Mouse (Mus musculus): ENCODE measurements around the gene Plekha1. TPM values are rescaled to one million over a fixed set of nuclear protein-coding genes. Genes with fewer than 3 reads are reported as not detected.

The Plekha1 gene
- 10 to 100 TPM; 95.9 to 98.5 TPM for total RNA-seq (2021)
- long read RNA-seq, experiment 1, transcript Plekha1-203 (13 exons, 3,777 nt): minor isoform, 7 of 107 reads
- long read RNA-seq, experiment 1, transcript Plekha1-202 (13 exons, 2,301 nt): major isoform, 33 of 107 reads
- long read RNA-seq, experiment 1, partial matches to known transcripts: 2 of 107 reads
- long read RNA-seq, experiment 1, other reads (novel, unspliced or antisense): 62 of 107 reads
- long read RNA-seq, experiment 2, transcript Plekha1-203 (13 exons, 3,777 nt): minor isoform, 6 of 92 reads
- long read RNA-seq, experiment 2, transcript Plekha1-202 (13 exons, 2,301 nt): major isoform, 23 of 92 reads
- long read RNA-seq, experiment 2, partial matches to known transcripts: 16 of 92 reads
- long read RNA-seq, experiment 2, other reads (novel, unspliced or antisense): 44 of 92 reads

DNA sequence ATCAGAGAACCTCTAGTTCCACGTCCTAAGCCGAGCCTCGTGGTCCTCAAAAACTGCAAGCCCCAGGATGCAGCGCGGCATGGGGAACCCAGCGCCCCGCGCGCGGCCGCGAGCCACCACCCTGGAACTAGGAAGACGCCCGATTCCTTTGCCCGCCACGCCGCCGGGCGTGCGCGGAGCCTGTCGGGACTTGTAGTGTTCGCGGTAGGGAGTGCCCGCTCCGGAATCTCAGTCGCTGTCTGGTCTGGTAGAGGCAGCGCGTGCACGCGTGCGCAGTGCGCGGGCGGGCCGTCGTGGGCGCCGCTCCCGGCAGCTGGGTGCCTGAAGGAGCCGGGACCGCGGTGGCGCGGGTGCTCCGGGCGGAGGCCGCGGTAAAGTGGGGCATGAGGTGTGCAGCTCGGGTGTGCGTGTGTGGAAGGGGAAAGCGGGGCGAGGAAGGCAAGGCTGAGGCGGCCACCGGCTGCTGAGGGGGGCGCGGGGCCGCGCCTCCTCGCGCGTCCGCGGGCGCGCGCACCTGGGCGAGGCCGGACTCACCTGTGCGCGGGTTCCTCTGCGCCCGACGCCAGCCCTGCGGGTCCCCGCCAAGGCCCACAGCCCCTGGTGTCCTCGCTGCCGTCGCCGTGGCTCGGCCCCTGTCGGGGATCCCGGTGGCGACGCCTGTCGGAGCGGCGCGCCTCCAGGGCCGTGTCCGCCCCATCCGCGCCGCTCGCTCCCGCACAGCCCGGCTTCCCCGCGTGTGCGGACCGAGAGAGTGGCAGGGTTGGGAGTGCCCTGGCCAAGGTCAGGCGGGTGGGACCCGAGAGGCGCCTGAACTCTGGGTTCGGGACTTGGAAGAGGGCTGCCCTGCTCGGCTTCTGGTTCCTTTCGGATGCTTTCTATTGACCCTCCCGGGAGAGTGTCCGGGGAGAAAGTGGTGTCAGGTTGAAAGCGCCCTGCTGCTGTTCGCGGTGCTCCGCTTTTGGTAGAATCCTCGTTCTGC lies at the start of gene Plekha1:
TSS of gene Plekha1 (plus strand) at position 144 of the 979 bp plus-strand sequence.
- intact Hi-C loops (cut with DNase I): loop anchor here (2.0 kb wide), 1 partner anchor 27 kb away; no protein-coding TSS in a partner anchor

DNA sequence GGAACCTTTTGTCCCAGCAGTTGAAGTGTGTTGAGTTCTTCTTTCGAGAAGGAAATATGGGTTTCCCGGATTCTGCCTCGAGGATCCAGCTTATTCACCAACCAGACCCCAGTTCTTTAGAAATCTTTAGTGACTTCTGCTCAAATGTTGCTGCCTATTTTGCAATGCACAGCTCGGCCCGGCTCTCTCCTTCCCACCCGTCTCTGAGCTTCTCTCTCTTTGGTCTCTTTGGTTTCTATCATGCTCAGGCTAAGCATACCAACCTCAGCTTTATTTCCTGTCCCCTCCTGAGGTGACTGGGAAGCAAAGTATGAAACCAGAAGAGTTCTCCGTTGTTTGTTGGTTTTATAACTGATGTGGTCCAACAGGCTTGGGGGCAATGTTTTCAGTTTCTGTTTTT lies 49.3 kb upstream of the Plekha1 start:
- DNase-seq (ENCODE audit: extremely low spot score in 1 of 2, low spot score in 2 of 2): no peak
- Histone ChIP-seq H3K27ac (peak overlapping the region; percentile 36; the same call in 1 of the 2 replicates), H3K4me3 (no peak overlapping the region)
- TF ChIP-seq CTCF (IDR thresholded peaks at IDR 0.05): no peak
- intact Hi-C loops (cut with DNase I): no loop called here

More for the DNA sequence above, at the start of gene Plekha1:
- H3K27ac ChIP-seq: peak within 1 kb of the TSS; percentile 97
- peak within 1 kb of the TSS; percentile 72 for H3K4me3 ChIP-seq
- no peak; the same call in 1 of the 2 replicates for TF ChIP-seq CTCF (IDR thresholded peaks at IDR 0.05)
- DNase-seq (ENCODE audit: extremely low spot score in 1 of 2, low spot score in 2 of 2): peak; percentile 98 to 99

DNA sequence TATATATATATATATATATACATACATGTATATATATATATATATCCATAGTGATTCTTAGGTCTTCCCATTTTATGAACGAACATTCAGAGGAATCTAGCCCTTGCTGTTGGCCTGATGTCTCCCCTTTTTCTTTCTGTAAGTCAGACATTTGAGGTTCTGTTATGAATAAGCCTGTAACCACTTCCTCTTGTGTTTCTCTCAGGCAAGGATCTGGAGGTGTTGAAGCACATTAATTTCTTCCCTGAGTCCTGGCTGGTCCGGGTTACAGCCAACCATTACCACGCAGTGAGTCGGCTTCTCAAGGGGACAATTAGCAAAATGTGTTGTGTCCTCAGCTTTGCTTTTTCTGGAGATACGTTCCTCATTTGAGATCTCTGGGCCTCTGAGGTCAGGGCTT lies 46.7 kb upstream of the Plekha1 start:
- H3K27ac ChIP-seq: peak overlapping the region; percentile 55; the same call in 1 of the 2 replicates
- intact Hi-C loops (cut with DNase I): no loop called here
- no peak for TF ChIP-seq CTCF (IDR thresholded peaks at IDR 0.05)
- no peak overlapping the region for H3K4me3 ChIP-seq
- DNase-seq (ENCODE audit: extremely low spot score in 1 of 2, low spot score in 2 of 2): no peak

DNA sequence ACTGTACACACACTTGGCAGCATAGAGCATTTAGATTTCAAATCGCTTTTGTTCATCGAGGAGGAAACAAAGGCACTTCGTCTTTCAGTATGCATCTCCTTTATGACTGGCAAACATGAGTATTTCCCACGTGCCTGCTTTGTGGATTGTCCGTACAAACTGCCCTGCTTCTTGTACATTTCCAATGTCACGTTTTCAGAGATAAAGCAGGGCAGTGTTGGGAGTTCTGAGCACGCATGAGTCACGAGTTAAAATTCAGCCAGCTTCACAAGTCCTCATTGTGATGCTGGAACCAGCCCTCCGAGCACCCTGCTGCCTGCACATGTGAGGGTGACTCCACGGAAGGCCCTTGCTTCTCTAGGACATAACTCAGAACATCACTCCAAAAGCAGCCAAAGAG lies 45.9 kb upstream of the Plekha1 start:
- intact Hi-C loops (cut with DNase I): loop anchor here (10.0 kb wide), 1 partner anchor 235 kb away; no protein-coding TSS in a partner anchor
- no peak overlapping the region for H3K4me3 ChIP-seq
- no peak for DNase-seq (ENCODE audit: extremely low spot score in 1 of 2, low spot score in 2 of 2)
- TF ChIP-seq CTCF (IDR thresholded peaks at IDR 0.05): no peak
- no peak overlapping the region for H3K27ac ChIP-seq

DNA sequence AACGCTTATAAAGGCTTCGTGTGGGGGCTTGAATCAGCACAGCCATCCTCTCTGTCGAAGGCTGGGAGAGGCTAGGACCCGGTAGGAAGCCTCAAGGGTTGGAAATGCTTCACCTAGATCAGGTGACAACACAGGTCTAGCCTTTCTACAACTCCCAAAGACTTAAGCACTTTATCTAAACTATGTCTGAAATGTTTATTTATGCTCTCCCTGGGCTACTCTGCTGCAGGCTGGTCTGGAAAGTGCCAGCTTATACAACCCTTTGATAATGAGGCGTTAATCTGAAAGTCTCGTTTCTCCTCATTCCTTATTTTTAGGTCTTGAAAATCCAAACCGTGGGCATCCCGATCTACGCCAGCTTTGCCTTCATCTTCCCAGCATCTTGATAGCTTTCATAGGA lies 41.6 kb upstream of the Plekha1 start:
- no peak overlapping the region for H3K27ac ChIP-seq
- DNase-seq (ENCODE audit: extremely low spot score in 1 of 2, low spot score in 2 of 2): no peak
- TF ChIP-seq CTCF (IDR thresholded peaks at IDR 0.05): no peak
- H3K4me3 ChIP-seq: no peak overlapping the region
- intact Hi-C loops (cut with DNase I): loop anchor here (10.0 kb wide), 1 partner anchor 231 kb away; no protein-coding TSS in a partner anchor

DNA sequence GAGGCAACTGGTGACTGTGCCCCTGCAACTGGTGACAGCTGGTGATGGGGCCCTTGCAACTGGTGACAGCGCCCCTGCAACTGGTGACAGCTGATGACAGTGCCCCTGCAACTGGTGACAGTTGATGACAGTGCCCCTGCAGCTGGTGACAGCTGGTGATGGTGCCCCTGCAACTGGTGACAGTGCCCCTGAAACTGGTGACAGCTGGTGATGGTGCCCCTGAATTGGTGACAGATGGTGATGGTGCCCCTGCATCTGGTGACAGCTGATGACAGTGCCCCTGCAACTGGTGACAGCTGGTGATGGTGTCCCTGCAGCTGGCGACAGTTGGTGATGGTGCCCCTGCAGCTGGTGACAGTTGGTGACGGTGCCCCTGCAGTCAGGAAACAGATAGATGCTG lies 39.2 kb upstream of the Plekha1 start:
- TF ChIP-seq CTCF (IDR thresholded peaks at IDR 0.05): no peak
- DNase-seq (ENCODE audit: extremely low spot score in 1 of 2, low spot score in 2 of 2): no peak
- Histone ChIP-seq H3K27ac (no peak overlapping the region), H3K4me3 (no peak overlapping the region)
- intact Hi-C loops (cut with DNase I): loop anchor here (5.0 to 10.0 kb wide), 2 partner anchors 54 to 228 kb away; partner anchors contain the start of gene Btbd16

DNA sequence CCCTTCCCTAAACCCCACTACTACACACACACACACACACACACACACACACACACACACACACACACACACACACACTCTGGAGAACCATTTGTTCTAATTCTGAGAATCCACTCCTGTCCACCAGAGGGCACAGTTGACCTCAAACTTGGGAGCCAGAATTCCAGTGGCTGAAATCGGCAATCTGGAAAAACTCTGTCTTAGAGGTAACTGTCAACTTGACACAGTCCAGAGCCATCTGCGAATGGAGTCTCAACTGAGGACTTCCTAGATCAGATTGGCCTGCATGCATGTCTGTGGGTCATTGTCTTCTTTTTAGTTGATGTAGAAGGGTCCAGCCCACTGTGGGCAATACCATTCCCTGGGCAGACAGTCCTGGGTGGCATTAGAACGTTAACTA lies 38.1 kb upstream of the Plekha1 start:
- Histone ChIP-seq H3K27ac (no peak overlapping the region), H3K4me3 (no peak overlapping the region)
- intact Hi-C loops (cut with DNase I): loop anchor here (1.0 to 10.0 kb wide), 3 partner anchors 55 to 227 kb away; partner anchors contain the start of gene Btbd16
- DNase-seq (ENCODE audit: extremely low spot score in 1 of 2, low spot score in 2 of 2): peak; percentile 45 to 54
- TF ChIP-seq CTCF (IDR thresholded peaks at IDR 0.05): peak; percentile 54

DNA sequence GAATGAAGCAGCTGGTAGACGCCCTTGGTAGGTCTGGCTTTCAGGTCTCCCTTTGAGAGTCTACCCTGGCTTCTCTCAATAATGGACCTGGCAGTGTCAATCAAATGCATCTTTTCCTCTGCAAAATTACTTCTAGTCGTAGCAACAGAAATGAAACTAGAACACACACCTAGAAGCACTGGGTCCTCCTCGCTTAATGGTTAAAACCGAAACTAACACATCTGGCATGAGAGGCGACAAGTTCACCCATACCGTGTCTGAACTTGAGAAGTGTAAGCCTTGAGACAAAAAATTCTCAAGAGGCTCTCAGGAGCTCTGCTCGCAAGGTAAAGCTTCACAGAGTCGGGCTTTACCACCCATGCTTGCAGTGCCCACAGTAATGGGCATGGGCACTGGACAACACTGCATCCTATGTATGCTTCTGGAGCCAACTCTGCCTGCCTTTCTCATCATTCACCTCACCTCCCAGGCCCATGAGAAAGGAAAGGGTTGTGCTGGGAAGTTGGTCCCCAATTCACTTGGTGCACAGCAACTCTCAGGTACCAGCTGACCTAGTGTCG lies 37.6 kb upstream of the Plekha1 start:
- no peak overlapping the region for H3K4me3 ChIP-seq
- no peak for TF ChIP-seq CTCF (IDR thresholded peaks at IDR 0.05)
- DNase-seq (ENCODE audit: extremely low spot score in 1 of 2, low spot score in 2 of 2): no peak
- H3K27ac ChIP-seq: no peak overlapping the region
- intact Hi-C loops (cut with DNase I): loop anchor here (1.0 to 10.0 kb wide), 3 partner anchors 56 to 227 kb away; partner anchors contain the start of gene Btbd16

DNA sequence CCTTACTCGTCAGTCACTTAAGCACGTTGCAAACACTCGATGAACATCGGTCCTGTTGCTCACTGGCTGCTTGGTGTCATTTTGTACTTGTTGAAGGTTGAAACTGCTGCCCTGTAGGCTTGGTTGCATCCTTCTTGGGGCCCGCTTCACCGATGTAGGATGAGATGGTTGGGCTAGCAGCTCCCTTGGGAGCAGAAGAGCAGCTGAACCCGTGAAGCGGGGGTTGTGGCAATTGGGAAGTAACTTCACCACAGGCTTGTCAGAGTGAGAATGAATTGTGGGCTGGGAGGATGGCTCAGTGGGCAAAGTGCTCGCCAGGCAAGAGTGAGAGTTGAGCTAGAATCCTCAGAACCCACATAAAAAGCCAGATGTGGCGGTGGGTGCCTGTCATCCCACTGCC lies 37.1 kb upstream of the Plekha1 start:
- DNase-seq (ENCODE audit: extremely low spot score in 1 of 2, low spot score in 2 of 2): no peak
- no peak overlapping the region for H3K27ac ChIP-seq

DNA sequence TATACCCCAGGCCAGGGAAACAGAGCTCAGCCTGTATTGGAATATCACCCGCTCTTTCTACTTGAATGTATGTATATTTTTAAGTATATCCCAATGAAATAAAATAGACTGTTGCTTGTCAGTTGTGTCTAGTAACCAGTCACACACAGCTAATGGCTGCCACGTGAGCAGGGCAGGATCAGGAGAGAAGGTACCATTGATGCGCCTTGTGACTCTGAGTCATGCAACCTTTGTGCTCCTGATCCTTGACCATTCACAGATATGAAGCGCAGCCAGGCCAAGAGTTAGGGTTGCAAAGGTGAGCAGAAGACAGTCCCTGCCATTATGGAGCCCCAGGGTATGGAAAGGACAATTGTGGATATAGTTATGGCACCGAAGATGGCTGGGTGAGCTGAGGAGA lies 34.0 kb upstream of the Plekha1 start:
- no peak for DNase-seq (ENCODE audit: extremely low spot score in 1 of 2, low spot score in 2 of 2)
- intact Hi-C loops (cut with DNase I): no loop called here
- no peak for TF ChIP-seq CTCF (IDR thresholded peaks at IDR 0.05)
- Histone ChIP-seq H3K4me3 (no peak overlapping the region), H3K27ac (no peak overlapping the region)

More for the DNA sequence above, 37.1 kb upstream of the Plekha1 start:
- H3K4me3 ChIP-seq: no peak overlapping the region
- intact Hi-C loops (cut with DNase I): loop anchor here (5.0 to 10.0 kb wide), 2 partner anchors 56 to 226 kb away; partner anchors contain the start of gene Btbd16
- no peak for TF ChIP-seq CTCF (IDR thresholded peaks at IDR 0.05)

DNA sequence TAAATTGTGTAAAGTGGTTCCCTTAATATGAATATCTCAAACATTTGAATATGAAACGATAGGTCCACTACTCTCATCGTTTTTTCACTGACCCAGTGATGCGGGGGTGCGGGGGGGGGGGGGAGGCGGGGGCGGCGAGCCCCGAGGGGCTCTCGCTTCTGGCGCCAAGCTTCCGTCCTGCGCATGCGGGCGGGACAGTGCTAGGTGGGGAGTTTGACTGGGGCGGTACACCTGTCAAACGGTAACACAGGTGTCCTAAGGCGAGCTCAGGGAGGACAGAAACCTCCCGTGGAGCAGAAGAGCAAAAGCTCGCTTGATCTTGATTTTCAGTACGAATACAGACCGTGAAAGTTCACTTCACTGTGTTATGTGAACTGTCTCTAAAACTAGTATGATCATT lies 31.3 kb upstream of the Plekha1 start:
- DNase-seq (ENCODE audit: extremely low spot score in 1 of 2, low spot score in 2 of 2): no peak
- TF ChIP-seq CTCF (IDR thresholded peaks at IDR 0.05): no peak
- no peak overlapping the region for H3K4me3 ChIP-seq

More for the DNA sequence above, 31.3 kb upstream of the Plekha1 start:
- intact Hi-C loops (cut with DNase I): no loop called here
- no peak overlapping the region for H3K27ac ChIP-seq
